Mouse (Mus musculus) common myeloid progenitor, adult 5-6 weeks (primary cell): ENCODE measurements around the gene Grap2. TPM values are rescaled to one million over a fixed set of nuclear protein-coding genes. Genes with fewer than 3 reads are reported as not detected.

Experiments
- ATAC-seq: replicated peaks from 2 replicates; pipeline ENCODE4 v1.8.0; 2016; ENCODE audit warnings: low read depth, mild to moderate bottlenecking, moderate TSS enrichment, inconsistent platforms; ENCODE audit not compliant: poor library complexity, severe bottlenecking
- total RNA-seq: library from RNA; stranded (forward); fragments of 200-1000, 187-1606 nt; gene quantifications from 2 replicates; pipeline ENCODE4 v1.2.3, GENCODE M21; 2017

Grap2 gene
- total RNA-seq, 1 experiment from 2014 or later, result 1.2 TPM

DNA sequence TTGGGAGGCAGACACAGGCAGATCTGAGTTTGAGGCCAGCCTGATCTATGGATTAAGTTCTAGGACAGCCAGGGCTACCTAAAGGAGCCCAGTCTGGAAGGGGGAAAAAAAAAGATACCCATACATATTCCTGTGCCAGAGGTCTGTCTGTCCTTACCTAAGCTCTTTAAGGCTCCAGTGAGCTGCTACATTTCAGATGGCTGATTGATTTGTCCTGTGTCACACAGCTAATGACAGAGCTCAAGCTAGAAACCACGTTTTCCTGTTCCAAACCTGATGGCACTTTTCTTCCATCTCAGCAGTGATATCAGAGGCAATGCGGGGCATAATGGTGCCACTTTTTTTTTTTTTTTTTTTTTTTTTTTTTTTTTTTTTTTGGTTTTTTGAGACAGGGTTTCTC, 58.9 kb downstream of the Grap2 start:
- no peak for ATAC-seq

DNA sequence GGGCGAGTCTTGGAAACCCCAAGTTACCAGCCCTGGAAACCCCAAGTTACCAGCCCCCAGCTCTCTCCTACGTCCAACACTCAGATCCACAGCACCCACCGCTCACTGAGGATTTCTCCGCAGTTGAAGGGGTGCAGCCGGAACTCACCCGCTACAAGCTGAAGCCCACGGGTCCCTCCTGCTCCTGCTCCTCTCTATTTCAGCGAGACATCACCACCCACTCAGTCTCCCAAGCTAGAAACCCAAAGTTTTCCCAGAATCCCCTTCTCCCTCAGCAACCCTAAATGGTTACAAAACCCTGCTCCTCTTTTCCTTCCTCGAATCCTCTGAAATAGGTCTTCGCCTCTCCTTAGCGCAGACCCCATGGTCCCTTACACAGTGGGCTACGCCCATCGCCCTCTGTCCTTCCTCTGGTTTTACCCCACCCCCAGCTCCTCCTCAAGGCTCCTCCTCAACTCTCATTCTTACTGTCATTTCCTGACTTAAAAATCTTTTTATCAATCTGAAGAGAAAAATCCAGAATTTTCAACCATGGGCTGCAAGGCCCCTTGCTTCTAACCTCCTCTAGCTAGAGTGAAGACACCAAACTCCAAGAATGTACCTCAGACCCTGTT, 60.0 kb downstream of the Grap2 start:
- ATAC-seq, result no peak

DNA sequence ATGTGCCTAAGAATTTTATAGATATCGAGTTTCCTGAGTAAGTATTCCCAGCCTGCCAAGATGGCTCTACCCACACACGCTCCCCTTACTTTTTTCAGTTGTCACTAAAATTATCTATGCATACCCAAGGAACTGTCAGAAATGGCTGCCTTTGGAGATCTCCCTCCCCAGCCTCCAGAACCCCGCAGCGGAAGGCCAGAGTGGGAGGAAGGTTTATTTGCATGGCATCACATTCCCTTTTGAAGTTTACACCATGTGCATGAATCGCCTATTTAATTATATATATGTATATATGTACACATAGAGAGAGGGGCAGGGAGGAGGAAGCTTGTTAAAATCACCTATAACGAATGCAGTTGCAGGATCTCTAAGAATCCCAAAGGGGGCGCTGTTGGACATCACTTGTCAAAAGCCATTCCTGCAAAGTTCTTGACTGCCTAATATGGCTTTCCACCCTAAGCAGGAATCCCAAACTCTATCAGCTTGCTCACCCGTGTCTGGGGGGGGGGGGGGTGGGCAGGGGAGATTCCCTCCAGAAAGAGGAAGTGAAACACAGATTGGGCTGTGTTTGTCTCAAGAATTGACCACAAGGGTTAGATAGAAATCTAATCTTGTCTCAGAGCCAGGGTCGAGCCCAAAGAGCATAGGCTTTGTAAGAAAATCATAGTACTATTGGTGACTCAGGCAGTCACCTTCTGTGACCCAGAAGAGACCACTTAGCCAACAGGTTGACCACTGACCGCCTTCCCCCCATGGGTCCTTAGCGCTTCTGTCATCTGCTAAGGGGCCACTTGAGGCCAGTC, 62.2 kb downstream of the Grap2 start:
- peak; percentile 64 for ATAC-seq

DNA sequence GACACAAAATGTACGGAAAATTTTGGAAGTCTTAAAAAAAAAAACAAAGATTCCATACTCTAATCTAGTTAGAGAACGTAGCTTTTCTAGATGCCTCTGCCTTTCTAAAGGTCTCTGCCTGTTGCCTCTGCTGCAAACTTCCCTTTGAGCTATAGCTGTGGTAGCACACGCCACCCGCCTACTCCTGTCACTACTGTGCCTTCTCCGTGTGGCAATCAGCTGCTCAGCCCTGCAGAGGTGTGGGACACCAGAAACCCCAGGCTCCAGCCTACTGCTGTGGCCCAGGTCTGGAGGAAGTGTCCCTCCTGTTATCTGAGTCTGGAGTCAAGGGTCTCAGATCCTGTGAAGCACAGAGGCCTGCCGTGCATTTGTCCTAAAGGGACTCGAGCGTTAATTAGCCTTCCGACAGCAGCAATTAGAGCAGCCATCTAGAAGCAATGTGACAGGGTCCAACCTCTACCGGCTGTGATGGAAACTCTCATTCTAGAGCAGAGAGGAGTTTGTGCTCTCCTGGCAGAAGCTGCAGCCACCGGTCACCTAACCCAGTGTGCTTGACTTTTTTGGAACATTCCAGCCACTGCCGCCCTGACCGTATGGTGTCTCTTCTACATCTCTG, 64.5 kb downstream of the Grap2 start:
- ATAC-seq, result peak; percentile 23; the same call in 1 of the 2 replicates

DNA sequence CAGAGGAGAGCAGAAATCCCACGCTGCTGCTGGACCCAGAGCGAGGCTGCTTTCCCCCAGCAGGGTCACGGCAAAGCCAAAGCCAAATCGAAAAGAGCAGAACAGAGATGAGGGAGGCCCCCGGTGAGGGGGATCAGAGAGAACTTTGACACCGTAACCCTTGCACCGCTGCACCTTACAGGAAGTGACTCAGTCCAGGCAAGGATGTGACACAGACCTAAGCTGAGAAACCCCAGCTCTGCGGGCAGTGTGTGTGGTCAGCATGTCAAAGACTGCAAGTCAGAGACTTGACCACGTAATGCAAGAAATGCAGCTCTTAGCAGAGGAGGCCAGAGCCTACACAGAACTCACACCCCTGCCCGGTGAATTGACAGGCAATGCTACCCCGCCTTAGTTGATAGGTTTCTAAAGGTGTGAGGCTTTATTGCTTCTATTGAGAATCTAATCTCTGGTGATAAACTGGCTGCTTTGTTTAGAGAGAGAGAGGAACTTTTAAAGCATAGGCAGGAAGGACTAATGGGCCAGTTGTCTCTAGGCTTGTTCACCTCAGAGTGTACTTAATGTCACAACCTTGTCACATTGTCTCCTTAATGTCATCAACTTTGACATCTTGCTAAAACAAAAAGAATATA, 66.8 kb downstream of the Grap2 start:
- ATAC-seq, result peak; percentile 69

DNA sequence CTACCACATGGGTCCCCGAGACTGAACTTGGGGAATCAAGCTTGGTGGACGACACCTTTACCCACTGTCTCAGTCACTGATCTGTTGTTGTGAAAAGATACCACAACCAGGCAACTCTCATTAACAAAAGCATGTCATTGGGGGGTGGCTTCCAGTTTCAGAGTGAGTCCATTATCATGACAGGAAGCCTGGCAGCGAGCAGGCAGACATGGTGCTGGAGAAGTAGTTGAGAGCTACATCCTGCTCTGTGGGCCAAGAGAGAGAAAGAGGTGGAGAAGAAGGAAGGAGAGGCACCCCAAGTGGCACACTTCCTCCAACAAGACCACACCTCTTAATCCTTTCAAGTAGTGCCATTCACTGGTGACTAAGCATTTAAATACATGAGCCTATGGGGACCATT, 67.5 kb downstream of the Grap2 start:
- no peak for ATAC-seq

DNA sequence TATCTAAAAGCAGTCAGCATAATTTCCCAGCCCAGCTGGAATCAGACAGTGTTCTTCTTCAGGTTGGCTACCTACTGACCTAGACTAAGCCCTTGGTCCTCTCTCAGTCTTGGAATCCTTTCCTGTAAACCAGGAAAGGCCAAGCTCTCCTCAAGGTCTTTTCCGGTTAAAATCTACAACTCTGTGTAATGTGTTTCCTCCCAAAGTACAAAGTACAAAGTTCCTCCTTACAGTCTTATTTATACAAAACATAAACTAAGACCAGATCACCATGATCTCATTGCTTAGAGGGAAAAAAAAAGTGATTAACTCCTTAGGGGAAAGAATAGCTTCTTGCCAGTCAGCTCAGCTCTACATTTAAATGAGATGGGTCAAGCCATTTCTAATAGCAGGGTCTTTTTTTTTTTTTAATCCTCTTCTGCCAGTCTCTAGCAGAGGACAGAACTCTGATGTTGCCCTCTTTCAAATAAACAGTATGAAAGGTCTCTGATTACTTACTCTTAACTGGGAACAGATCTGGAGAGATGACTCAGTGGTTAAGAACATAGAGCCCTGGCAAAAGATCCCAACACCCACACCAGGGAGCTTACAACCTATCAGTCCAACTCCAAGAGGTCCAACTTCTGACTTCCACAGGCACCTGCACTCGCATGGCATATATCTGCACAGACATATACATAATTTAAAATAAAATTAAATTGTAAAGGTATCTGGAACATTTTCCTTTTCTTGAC, 69.5 kb downstream of the Grap2 start:
- ATAC-seq, result no peak

DNA sequence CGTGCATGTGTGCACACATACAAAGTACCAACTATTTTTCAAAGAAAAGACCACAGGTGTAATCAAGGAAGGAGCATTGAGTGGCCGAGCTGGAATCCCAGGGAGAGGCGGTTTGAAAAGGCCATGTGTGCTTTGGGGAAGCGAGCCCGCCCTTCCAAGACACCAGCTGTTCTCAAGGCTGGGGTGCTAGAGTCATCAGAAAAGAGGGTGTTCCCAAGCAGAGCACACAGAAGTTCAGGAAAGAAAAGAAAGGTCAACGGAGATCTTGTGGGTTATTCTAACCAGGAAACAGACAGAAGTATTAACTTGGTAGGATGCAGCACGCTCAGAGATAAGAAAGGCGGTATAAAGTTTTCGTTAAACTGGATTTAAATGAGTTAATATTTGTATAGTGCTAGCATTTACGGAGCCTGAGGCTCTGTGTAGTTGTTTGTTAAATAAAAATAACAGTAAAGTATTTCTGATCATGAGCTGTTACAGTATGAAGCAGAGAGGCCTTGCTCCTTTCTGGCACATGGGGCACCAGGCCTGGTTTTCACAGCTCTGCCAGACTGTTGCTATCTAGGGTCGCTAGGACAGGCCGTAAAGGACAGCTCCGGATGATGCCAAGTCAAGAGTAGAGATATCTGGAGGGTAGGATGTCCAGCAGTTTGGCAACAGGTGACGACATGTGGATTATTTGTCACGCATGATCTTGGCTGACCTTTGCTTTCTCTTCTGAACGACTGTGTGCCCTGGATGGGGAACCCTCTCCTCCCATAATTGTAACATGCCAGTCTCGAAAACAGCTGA, 72.8 kb downstream of the Grap2 start:
- no peak for ATAC-seq

DNA sequence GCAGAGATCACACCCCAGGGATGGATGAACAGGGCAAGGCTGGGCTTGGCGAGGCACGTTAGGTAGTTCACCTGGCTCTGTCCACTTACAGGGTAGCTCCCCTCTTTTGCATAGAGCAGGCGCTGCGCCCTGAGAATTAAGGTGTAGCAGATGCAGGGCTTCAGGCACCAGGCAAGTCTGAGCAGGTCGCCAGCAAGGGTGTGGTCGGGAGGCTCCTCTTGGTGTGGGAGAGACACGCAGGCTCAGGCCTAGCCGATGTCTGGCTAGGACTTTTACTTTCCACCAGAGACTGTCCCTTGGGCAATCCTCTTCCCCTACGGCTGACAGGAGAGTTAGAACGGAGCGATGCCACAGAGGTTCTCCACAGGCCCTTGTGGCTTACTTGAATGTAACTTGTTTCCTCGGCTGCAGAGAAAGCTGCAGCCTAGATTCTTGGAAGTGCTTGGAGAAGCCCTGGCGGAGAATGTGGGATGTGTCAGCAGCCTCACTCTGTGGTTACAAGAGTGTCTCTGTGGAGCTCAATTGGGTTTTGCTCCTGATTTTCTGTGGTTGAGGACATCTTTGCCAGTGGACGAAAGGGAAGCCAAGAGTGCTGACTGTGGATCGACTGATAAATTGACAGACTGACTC, 76.7 kb downstream of the Grap2 start:
- no peak for ATAC-seq

DNA sequence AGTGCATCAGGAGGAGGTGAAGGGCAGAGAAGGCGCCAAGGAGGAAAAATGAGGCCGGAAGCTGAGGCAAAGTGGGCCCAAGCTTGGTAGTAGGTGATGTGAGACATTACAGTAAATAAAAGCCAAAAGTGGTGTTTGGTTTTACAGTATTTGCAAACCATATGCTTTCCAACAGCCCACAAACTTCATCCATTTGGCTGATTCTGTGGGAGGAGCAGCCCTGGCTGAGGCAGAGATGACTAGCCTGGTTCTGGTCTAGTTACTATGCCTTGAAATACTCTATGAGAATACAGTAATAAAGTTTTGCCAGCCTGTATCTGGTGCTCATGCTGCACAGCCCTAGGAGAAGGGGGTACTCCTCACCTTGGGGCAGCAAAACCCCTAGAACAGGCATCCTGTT, 78.0 kb downstream of the Grap2 start:
- no peak for ATAC-seq

DNA sequence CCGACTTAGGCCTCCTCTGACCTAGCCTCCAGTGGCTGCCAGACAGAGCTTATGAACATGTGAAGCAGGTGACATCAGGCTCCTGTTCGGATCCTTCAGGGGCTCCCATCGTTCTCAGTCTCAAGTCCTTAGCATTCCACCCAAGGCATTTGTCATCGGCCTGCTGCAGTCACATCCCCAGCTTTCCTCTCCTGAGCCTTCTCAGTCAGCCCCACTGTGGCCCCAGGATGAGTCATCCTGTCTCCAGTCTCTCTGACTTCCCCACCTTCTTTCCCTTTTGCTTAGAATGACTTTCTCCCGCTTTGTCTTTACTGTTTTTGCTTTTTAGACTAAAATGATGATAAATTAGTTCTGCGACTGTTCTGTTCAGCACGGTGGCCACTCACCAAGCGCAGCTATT, 81.5 kb downstream of the Grap2 start:
- no peak for ATAC-seq

DNA sequence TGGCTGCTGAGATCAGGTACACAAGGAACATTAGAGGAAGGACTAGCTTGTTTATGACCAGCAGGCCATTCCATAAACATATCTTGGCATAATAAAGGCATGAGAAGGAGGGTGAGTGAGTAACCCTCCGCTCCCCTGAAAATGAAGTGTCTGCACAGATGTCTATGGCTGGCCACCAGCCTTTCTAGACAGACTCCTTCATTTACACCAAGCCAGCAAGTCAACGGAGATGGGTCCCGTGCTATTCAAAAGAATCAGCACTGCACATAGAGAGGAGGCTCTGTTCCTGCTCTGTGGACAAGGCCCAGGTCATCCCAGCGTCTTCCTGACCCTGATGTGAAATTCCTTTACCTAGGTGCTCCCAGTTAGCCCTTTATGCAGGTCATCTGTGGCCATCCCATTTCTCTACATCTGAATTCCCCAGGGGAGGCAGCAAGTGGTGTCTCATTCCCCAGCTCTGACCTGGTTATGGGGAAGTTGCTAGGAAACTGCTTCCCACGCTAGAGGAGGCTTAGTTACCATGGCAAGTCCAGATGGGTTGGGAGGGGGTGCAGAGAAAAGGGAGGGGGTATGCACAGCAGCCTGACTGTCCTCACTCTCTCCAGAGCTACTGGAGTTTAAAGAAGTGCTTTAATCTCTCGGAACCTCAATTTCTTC, 86.5 kb downstream of the Grap2 start:
- ATAC-seq, result no peak

DNA sequence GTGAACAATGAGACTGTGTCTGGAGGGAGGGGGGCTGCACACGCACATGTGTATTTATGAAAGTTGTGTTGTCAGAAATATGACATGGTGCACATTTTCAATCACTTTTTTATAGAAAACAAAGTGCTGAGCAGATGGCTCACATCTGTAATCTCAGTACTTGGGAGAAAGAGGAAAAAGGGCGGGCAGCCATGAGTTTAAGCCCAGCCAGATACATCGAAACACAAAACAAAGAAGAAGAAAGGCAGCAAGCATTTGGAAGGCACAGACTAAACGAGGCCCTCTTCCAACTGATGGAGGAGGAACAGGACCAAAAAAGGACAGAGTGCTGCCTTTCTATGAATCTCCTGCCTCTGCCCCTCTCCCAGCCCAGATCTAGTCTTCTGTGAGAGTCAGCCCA, 88.6 kb downstream of the Grap2 start:
- no peak for ATAC-seq

DNA sequence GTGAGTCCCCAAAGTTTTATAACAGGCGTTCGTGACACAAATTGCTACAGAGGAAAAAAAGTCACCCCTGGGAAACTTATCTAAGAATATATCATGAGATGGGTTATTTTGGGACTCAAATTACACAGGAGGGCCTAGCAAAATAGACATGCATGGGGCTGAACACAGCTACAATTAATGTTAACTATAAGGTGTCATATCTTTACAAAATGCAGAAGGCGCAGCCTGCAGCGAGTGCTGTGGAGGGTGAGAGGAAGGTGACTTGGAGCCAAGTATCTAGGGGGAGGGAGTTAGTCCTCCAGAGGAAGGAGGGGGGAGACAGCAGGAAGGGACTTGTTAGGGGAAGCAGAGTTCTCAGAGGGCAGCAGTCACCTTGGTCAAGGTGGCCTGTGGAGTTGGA, 92.0 kb downstream of the Grap2 start:
- ATAC-seq, result no peak

DNA sequence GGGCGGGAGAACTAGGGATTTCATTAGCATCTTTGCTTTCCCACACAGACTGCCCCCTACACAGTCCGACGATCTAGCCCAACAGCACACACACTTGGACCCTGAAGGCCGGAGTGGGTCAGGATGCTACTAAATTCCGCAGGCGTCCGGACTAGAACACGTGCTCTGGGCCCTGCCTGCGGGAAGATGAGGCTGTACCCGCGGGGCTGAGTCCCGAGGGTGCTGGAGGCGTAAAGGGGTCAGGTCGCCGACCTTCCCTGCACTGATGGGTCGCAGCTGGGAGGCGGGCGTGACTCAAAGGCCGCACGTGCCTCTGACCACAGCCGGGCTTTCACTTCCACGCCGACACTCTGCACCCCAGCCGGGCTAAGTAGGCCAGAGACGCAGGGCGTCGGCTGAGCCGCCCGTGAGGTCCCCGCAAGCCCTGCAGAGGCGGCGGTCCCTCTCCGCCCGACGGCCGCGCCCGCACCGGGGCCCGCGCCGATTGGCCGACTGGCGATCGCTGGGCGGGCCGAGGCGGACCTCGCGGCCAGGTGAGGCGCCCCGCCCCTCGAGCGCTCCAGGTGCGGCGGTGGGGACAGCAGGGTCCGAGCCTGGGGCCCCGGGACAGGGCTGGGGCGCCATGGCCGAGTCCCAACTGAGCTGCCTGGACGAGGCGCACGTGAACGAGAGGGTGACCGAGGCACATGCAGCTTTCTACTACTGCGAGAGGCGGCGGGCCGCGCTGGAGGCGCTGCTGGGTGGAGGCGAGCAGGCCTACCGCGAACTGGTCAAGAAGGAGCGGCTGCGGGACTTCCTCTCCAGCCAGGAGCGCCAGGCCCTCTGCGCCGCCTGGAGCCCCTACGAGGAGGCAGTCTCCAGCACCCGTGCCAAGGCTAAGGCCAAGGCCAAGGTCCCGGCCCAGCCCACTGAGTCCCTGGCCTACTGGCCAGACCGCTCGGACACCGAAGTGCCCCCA, 99.2 kb downstream of the Grap2 start, which contains the start of gene Fam83f:
TSS of gene Fam83f (plus strand) at position 553 of the 958 bp plus-strand sequence.
- ATAC-seq, result peak; percentile 78

DNA sequence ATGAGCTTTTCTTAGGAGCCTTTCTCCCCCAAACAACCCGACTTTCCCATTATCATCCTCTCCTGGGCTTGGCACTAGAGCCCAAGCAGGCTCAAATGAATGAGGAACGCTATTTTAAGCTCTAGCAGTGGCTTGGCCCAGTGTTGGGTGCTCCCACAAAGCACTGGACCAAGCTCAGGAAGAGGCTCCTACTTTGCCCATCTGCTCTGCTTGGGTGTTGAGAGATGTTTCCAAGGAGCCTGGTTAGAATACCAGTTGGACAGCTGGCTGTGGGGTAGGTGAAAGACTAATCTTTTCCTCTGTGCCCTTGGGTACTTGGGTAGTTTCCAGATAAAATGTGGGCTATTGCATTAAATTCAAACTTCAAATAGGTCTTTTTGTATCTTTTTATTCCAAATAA, 100.4 kb downstream of the Grap2 start:
- no peak for ATAC-seq

DNA sequence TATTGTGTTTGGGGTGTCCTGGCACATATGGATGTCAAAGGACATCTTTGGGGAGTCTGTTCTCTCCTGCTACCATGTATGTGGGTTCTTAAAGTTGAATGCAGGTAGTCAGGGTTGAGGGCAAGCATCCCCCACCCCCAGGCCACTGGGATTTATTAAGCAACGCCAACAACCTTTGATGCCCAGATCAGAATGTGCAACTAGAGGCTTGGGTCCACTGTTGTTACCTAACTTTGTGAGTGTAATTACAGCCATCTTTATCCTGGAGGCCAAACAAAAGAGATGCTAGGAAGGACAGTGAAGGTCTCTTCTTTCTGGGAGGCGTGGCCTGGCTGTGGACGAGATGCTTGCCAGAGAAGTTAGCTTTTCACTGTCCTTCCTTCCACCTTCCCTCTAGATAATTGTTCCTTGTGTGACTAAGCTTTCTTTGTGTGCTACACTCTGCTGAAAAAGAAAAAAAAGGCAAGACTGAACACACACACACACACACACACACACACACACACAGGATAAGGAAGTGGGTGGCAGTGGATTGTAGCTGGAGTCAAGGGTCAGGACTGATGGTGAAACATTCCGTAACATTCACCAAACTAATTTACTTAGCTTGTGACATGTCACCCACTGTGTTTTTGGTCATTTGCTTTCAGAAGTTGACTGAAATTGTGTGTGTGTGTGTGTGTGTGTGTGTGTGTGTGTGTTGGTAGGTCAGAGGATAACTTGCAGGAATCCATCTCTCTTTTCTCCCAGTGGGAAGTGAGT, 101.1 kb downstream of the Grap2 start:
- 0 out of 2 replicates have a peak, but pooled peaks have one; percentile 4 for ATAC-seq
